26 mouse cellular contexts compared by ENCODE assay signal in genomic region chr12:29772401-29772800, GRCm38 (mm10).
A peak's percentile ranks its signal among the peaks of the same experiment; 100 is the strongest.
DNase-seq lines count a peak whose midpoint lies in the region; ATAC-seq and TF ChIP-seq lines count a peak whose summit lies in the region.
"Had no signal": no experiment of that assay in that cellular context is flagged by ENCODE, and none has a peak within 500 bp of the region (broad histone marks: within the 10 kb centered on the region; RNA-seq: fewer than 3 reads in every experiment).

No protein-coding gene starts in this region.

- H3K4me1 ChIP-seq in forebrain, postnatal 0 days (ENCODE audit: insufficient read depth) = 0 out of 2 replicates have a peak, but pooled peaks cover 4% of the 10 kb centered on the region
- H3K4me1 ChIP-seq in forebrain, embryonic 11.5 days (replicated peaks; ENCODE audit: control insufficient read depth, insufficient read depth, low read length) = no peaks in the 10 kb centered on the region
- H3K4me1 ChIP-seq in cortical plate, adult 2 months (ENCODE audit: control insufficient read depth, insufficient read depth, low read length) = peaks cover 11% of the 10 kb centered on the region
- H3K4me1 ChIP-seq: embryonic facial prominence, embryonic 15.5 days; heart, embryonic 15.5 days; limb, embryonic 13.5 days; liver, embryonic 12.5 days had no signal

- intact Hi-C loops in gastrocnemius, adult 2 months (cut with DNase I) = no loop called here

- no peak for TF ChIP-seq CTCF in forebrain, postnatal 0 days (IDR thresholded peaks at IDR 0.05; ENCODE audit: low read depth)
- TF ChIP-seq CTCF in layer of hippocampus, adult 2 months (conservative IDR thresholded peaks at IDR 0.05) = no peak
- no peak for TF ChIP-seq CTCF in cortical plate, adult 2 months (IDR thresholded peaks at IDR 0.05; ENCODE audit: extremely low read depth, insufficient read depth, low read length)
- TF ChIP-seq CTCF in gastrocnemius, adult 2 months (IDR thresholded peaks at IDR 0.05) = no peak

- TF ChIP-seq POLR2A in cortical plate, adult 2 months (IDR thresholded peaks at IDR 0.05; ENCODE audit: extremely low read depth, insufficient read depth, low read length) = no peak

- no peaks in the 10 kb centered on the region for H3K27me3 ChIP-seq in forebrain, postnatal 0 days (ENCODE audit: insufficient read depth, low read length)
- H3K27me3 ChIP-seq in forebrain, embryonic 11.5 days (ENCODE audit: control insufficient read depth, insufficient read depth, low read length) = no peaks in the 10 kb centered on the region
- H3K27me3 ChIP-seq: CH12.LX; embryonic facial prominence, embryonic 15.5 days; heart, embryonic 15.5 days; limb, embryonic 13.5 days; liver, embryonic 12.5 days; midbrain, embryonic 12.5 days had no signal

- ATAC-seq in forebrain, postnatal 0 days = no peak
- no peak for ATAC-seq in forebrain, embryonic 11.5 days (replicated peaks; ENCODE audit: low FRiP score)
- ATAC-seq: activated CD4-positive, CD25-positive, alpha-beta regulatory T cell, adult 4 months; liver, embryonic 12.5 days had no signal

- no peak for DNase-seq in forebrain, postnatal 0 days
- DNase-seq in forebrain, embryonic 11.5 days (ENCODE audit: low spot score) = no peak
- DNase-seq in layer of hippocampus, adult 2 months (ENCODE audit: low spot score in 2 of 2) = no peak
- DNase-seq in layer of hippocampus, adult 11-12 months (ENCODE audit: low spot score) = no peak
- peak; percentile 85 for DNase-seq in Muller cell, postnatal 12 days (ENCODE audit: inconsistent ontology term)
- DNase-seq in gastrocnemius, adult 2 months = no peak
- DNase-seq in urinary bladder, postnatal 14 days (ENCODE audit: low spot score) = no peak
- DNase-seq: adrenal gland, postnatal 10 days; B cell, adult 2 months; heart, postnatal 36 days; kidney, adult 8-10 months; kidney, postnatal 10 days; layer of hippocampus, postnatal 36 days; lung, adult 18-20 months; lung, postnatal 14 days; right cerebral cortex, postnatal 25 days; spleen, adult 18-20 months had no signal

- no peak overlapping the region for H3K9ac ChIP-seq in forebrain, postnatal 0 days
- H3K9ac ChIP-seq in forebrain, embryonic 11.5 days (ENCODE audit: low read length) = no peak overlapping the region
- H3K9ac ChIP-seq: embryonic facial prominence, embryonic 15.5 days; heart, embryonic 15.5 days; limb, embryonic 13.5 days; liver, embryonic 12.5 days; midbrain, embryonic 12.5 days had no signal

- no peaks in the 10 kb centered on the region for H3K9me3 ChIP-seq in forebrain, postnatal 0 days (ENCODE audit: low read length)
- H3K9me3 ChIP-seq in forebrain, embryonic 11.5 days (ENCODE audit: control insufficient read depth, low read length) = no peaks in the 10 kb centered on the region
- H3K9me3 ChIP-seq: embryonic facial prominence, embryonic 15.5 days; heart, embryonic 15.5 days; limb, embryonic 13.5 days; liver, embryonic 12.5 days; midbrain, embryonic 12.5 days had no signal

- H3K4me2 ChIP-seq in forebrain, postnatal 0 days (ENCODE audit: low read depth) = no peak overlapping the region
- no peak overlapping the region for H3K4me2 ChIP-seq in forebrain, embryonic 11.5 days (ENCODE audit: low read depth, low read length, severe bottlenecking)
- H3K4me2 ChIP-seq: embryonic facial prominence, embryonic 15.5 days; heart, embryonic 15.5 days; limb, embryonic 13.5 days; liver, embryonic 12.5 days; midbrain, embryonic 12.5 days had no signal

- peaks cover 14% of the 10 kb centered on the region for H3K36me3 ChIP-seq in forebrain, postnatal 0 days (ENCODE audit: insufficient read depth)
- no peaks in the 10 kb centered on the region for H3K36me3 ChIP-seq in forebrain, embryonic 11.5 days (ENCODE audit: control insufficient read depth, insufficient read depth, low read length)
- H3K36me3 ChIP-seq: embryonic facial prominence, embryonic 15.5 days; G1E; heart, embryonic 15.5 days; limb, embryonic 13.5 days; liver, embryonic 12.5 days; midbrain, embryonic 12.5 days had no signal

- 0 out of 2 replicates have a peak overlapping the region, but pooled peaks have one; percentile 36 for H3K27ac ChIP-seq in forebrain, postnatal 0 days (ENCODE audit: low read depth, low read length)
- H3K27ac ChIP-seq in forebrain, embryonic 11.5 days (ENCODE audit: low read depth, low read length) = no peak overlapping the region
- H3K27ac ChIP-seq in layer of hippocampus, adult 2 months = peak overlapping the region; percentile 77
- H3K27ac ChIP-seq in cortical plate, adult 2 months (ENCODE audit: insufficient read depth, low read length) = peak overlapping the region; percentile 29; the same call in 1 of the 2 replicates
- H3K27ac ChIP-seq in gastrocnemius, adult 2 months = no peak overlapping the region
- H3K27ac ChIP-seq: embryonic facial prominence, embryonic 15.5 days; heart, embryonic 15.5 days; limb, embryonic 13.5 days; liver, embryonic 12.5 days; midbrain, embryonic 12.5 days had no signal

- H3K4me3 ChIP-seq in forebrain, postnatal 0 days (ENCODE audit: low read depth, low read length) = no peak overlapping the region
- H3K4me3 ChIP-seq in forebrain, embryonic 11.5 days (ENCODE audit: low read depth, low read length) = no peak overlapping the region
- H3K4me3 ChIP-seq in layer of hippocampus, adult 2 months = no peak overlapping the region
- no peak overlapping the region for H3K4me3 ChIP-seq in cortical plate, adult 2 months (ENCODE audit: insufficient read depth, low read length)
- no peak overlapping the region for H3K4me3 ChIP-seq in gastrocnemius, adult 2 months
- H3K4me3 ChIP-seq: embryonic facial prominence, embryonic 15.5 days; heart, embryonic 15.5 days; limb, embryonic 13.5 days; liver, embryonic 12.5 days; midbrain, embryonic 12.5 days had no signal

Comparison
In these comparisons a context has a peak if more than half of its experiments do, and no peak if none do; other contexts are left out.
1. H3K27ac ChIP-seq: peak in forebrain, postnatal 0 days (single experiment), layer of hippocampus, adult 2 months (single experiment) and cortical plate, adult 2 months (single experiment); none in forebrain, embryonic 11.5 days (single experiment) and gastrocnemius, adult 2 months (single experiment).